Mouse (Mus musculus) heart, embryonic 13.5 days (tissue): ENCODE data around the gene Notch1. TPM values are rescaled to one million over a fixed set of nuclear protein-coding genes. Genes with fewer than 3 reads are reported as not detected.

Experiments
- ATAC-seq: fragments of 200-750 bp; cut with Nextera tagmentation; 2 replicates; pipeline ENCODE4 v1.8.0; 2017; ENCODE audit warnings: moderate TSS enrichment; ENCODE audit not compliant: insufficient number of reproducible peaks, low FRiP score, low TSS enrichment; ENCODE audit errors: extremely low read depth
- H3K27ac ChIP-seq: fragments of 300-500 bp; sonication (generic); replicated peaks from 2 replicates; pipeline ENCODE4 v1.5.1; 2015; ENCODE audit warnings: moderate library complexity, mild to moderate bottlenecking, inconsistent platforms
- H3K27me3 ChIP-seq: fragments of 300-500 bp; sonication (generic); replicated peaks from 2 replicates; pipeline ENCODE4 v1.6.1; 2015; ENCODE audit warnings: mild to moderate bottlenecking, inconsistent platforms
- H3K36me3 ChIP-seq: fragments of 300-500 bp; sonication (generic); 2 replicates; pipeline ENCODE4 v1.6.1; 2015; ENCODE audit warnings: mild to moderate bottlenecking, inconsistent platforms
- H3K4me1 ChIP-seq: fragments of 300-500 bp; sonication (generic); 2 replicates; pipeline ENCODE4 v1.6.1; 2015; ENCODE audit warnings: inconsistent platforms
- H3K4me2 ChIP-seq: fragments of 300-500 bp; sonication (generic); 2 replicates; pipeline ENCODE4 v1.6.1; 2015; ENCODE audit warnings: inconsistent platforms, mild to moderate bottlenecking, moderate library complexity
- H3K4me3 ChIP-seq: fragments of 300-500 bp; sonication (generic); 2 replicates; pipeline ENCODE4 v1.5.1; 2015; ENCODE audit warnings: moderate library complexity, mild to moderate bottlenecking, inconsistent platforms
- H3K9ac ChIP-seq: fragments of 300-500 bp; sonication (generic); 2 replicates; pipeline ENCODE4 v1.6.1; 2015; ENCODE audit warnings: inconsistent platforms, mild to moderate bottlenecking, moderate library complexity
- H3K9me3 ChIP-seq: fragments of 300-500 bp; sonication (generic); 2 replicates; pipeline ENCODE4 v1.6.1; 2016; ENCODE audit warnings: inconsistent platforms
- WGBS: fragments of 180-500 bp; shearing (Covaris S2); methylation state at CpG from one replicate; pipeline ENCODE4 v1.1.7; 2015; ENCODE audit warnings: mixed read lengths; 5-methylcytosine and 5-hydroxymethylcytosine counted together
- polyA plus RNA-seq: library from polyadenylated mRNA; unstranded; fragments of >200 nt; fragmentation: Nextera tagmentation; extraction: Ambion mirVana; gene quantifications from 2 replicates; pipeline ENCODE4 v1.2.1, GENCODE M21; 2015

Notch1 gene
- 11.4 and 12.1 TPM in 2 replicates for polyA plus RNA-seq

DNA sequence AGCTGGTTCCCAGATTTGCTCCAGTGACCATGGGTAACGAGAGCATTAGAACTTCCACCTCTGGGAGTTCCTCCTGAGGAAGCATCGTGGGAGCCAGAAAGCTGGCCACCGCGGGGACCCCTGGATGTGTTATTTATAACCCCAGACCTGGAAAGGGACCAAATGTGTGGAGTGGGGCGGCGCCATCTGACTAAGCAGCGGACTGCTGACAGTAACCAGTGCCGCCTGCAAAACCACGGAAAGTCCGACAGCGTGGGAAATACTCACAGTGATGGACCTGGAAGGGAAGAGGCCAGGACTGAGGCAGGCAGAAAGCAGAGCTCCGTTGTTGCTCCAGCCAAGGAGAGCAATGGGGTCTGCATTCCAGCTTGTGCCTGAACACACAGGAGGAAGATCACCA lies at the start of gene Notch1:
Gene Notch1, minus strand, starts transcription at position 389 of the 400 bp plus-strand sequence.
- ATAC-seq: peak; percentile 61; the same call in 1 of the 2 replicates
- 8% methylated on average over 12 of the region's 12 CpGs for WGBS
- H3K4me2 ChIP-seq: peak within 1 kb of the TSS; percentile 60
- peaks cover 35% of the 10 kb centered on the region for H3K4me1 ChIP-seq
- H3K9me3 ChIP-seq: no peaks in the 10 kb centered on the region
- H3K27ac ChIP-seq: peak within 1 kb of the TSS; percentile 76
- peak within 1 kb of the TSS; percentile 25 for H3K4me3 ChIP-seq
- peak within 1 kb of the TSS; percentile 61 for H3K9ac ChIP-seq
- no peaks in the 10 kb centered on the region for H3K36me3 ChIP-seq
- no peaks in the 10 kb centered on the region for H3K27me3 ChIP-seq

DNA sequence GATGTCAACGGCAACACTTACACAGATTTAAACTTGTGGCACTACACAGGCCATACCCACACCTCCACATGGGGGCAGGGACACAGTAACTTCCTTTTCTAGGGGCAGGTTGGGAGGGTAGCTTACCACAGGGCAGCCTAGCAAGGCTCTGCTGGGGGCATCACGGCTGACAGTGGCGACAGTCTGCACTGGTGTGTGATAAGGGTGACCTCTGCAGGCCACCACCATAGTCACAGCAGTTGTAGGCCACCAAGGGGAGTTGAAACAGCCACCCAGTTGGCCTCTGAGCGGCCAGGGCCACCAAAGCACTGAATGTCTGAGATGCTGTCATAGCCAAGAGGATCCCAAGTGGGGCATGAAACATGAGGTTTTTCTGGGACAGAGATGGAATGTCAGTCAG lies 49.8 kb upstream of the Notch1 start:
- ATAC-seq: no peak
- WGBS: 10% methylated on average over 4 of the region's 4 CpGs
- H3K9me3 ChIP-seq: no peaks in the 10 kb centered on the region

GRCm38 (mm10) chr2:26561351-26562016 lies 45.0 kb upstream of the Notch1 start:
- Histone ChIP-seq H3K4me1 (peaks cover 23% of the 10 kb centered on the region), H3K4me2 (no peak overlapping the region), H3K4me3 (no peak overlapping the region), H3K9me3 (no peaks in the 10 kb centered on the region), H3K9ac (0 out of 2 replicates have a peak overlapping the region, but pooled peaks have one; percentile 16), H3K27ac (no peak overlapping the region), H3K27me3 (no peaks in the 10 kb centered on the region), H3K36me3 (no peaks in the 10 kb centered on the region)
- WGBS: 40% methylated on average over 6 of the region's 6 CpGs
- ATAC-seq: 0 out of 2 replicates have a peak, but pooled peaks have one; percentile 3

More for the DNA sequence above, 49.8 kb upstream of the Notch1 start:
- Histone ChIP-seq H3K27ac (no peak overlapping the region), H3K27me3 (no peaks in the 10 kb centered on the region), H3K36me3 (no peaks in the 10 kb centered on the region), H3K9ac (no peak overlapping the region), H3K4me2 (no peak overlapping the region), H3K4me3 (no peak overlapping the region), H3K4me1 (peaks cover 27% of the 10 kb centered on the region)

GRCm38 (mm10) chr2:26560506-26560905 lies 44.0 kb upstream of the Notch1 start:
- Histone ChIP-seq H3K4me3 (no peak overlapping the region), H3K27me3 (no peaks in the 10 kb centered on the region), H3K4me1 (peaks cover 27% of the 10 kb centered on the region), H3K27ac (no peak overlapping the region), H3K36me3 (no peaks in the 10 kb centered on the region), H3K9me3 (no peaks in the 10 kb centered on the region), H3K4me2 (no peak overlapping the region), H3K9ac (no peak overlapping the region)
- 69% methylated on average over 5 of the region's 5 CpGs for WGBS
- ATAC-seq: no peak

- ATAC-seq: no peak
Measured at GRCm38 (mm10) chr2:26556535-26556993, 40.1 kb upstream of the Notch1 start.

GRCm38 (mm10) chr2:26555076-26555475 lies 38.6 kb upstream of the Notch1 start:
- Histone ChIP-seq H3K36me3 (no peaks in the 10 kb centered on the region), H3K9ac (no peak overlapping the region), H3K27me3 (no peaks in the 10 kb centered on the region), H3K4me3 (no peak overlapping the region), H3K4me1 (peaks cover 47% of the 10 kb centered on the region), H3K9me3 (no peaks in the 10 kb centered on the region), H3K4me2 (no peak overlapping the region), H3K27ac (no peak overlapping the region)
- ATAC-seq: no peak
- WGBS: 60% methylated on average over 4 of the region's 4 CpGs

More at GRCm38 (mm10) chr2:26556535-26556993, 40.1 kb upstream of the Notch1 start:
- H3K27ac ChIP-seq: peak overlapping the region; percentile 51
- H3K27me3 ChIP-seq: no peaks in the 10 kb centered on the region
- H3K9ac ChIP-seq: no peak overlapping the region
- peak overlapping the region; percentile 10; the same call in 1 of the 2 replicates for H3K4me2 ChIP-seq
- WGBS: 11% methylated on average over 4 of the region's 4 CpGs
- H3K9me3 ChIP-seq: no peaks in the 10 kb centered on the region
- no peaks in the 10 kb centered on the region for H3K36me3 ChIP-seq
- H3K4me3 ChIP-seq: no peak overlapping the region
- H3K4me1 ChIP-seq: peaks cover 40% of the 10 kb centered on the region

DNA sequence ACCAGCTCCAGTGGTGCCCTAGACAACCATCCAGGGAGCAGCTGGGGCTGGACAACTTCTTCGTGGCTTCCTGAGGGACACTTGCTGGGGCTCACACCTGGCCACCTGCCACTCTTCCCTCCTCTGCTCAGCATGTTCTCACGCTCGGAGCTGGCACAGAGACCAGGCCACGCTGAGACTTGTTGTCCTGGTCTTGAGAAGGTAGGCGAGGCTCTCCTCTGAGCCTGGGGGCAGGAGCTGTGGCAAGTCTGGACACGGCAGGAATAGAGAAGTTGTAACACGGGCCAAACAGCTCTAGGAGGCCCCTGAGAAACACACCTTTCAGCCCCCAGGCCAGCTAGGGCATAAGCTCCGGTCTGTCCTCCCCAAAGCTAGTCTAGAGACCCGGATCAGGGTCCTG lies 37.4 kb upstream of the Notch1 start:
- no peak overlapping the region for H3K27ac ChIP-seq
- H3K4me1 ChIP-seq: peaks cover 56% of the 10 kb centered on the region
- H3K9ac ChIP-seq: no peak overlapping the region
- no peaks in the 10 kb centered on the region for H3K27me3 ChIP-seq
- H3K4me2 ChIP-seq: no peak overlapping the region
- ATAC-seq: no peak
- WGBS: 79% methylated on average over 9 of the region's 9 CpGs
- no peak overlapping the region for H3K4me3 ChIP-seq
- no peaks in the 10 kb centered on the region for H3K36me3 ChIP-seq
- no peaks in the 10 kb centered on the region for H3K9me3 ChIP-seq

- no peaks in the 10 kb centered on the region for H3K36me3 ChIP-seq
- H3K4me2 ChIP-seq: no peak overlapping the region
- H3K4me3 ChIP-seq: no peak overlapping the region
- no peaks in the 10 kb centered on the region for H3K9me3 ChIP-seq
- no peak overlapping the region for H3K27ac ChIP-seq
- peaks cover 59% of the 10 kb centered on the region for H3K4me1 ChIP-seq
- H3K9ac ChIP-seq: no peak overlapping the region
- 79% methylated on average over 2 of the region's 2 CpGs for WGBS
- no peak for ATAC-seq
- H3K27me3 ChIP-seq: no peaks in the 10 kb centered on the region
Measured at GRCm38 (mm10) chr2:26552066-26552465, 35.6 kb upstream of the Notch1 start.

DNA sequence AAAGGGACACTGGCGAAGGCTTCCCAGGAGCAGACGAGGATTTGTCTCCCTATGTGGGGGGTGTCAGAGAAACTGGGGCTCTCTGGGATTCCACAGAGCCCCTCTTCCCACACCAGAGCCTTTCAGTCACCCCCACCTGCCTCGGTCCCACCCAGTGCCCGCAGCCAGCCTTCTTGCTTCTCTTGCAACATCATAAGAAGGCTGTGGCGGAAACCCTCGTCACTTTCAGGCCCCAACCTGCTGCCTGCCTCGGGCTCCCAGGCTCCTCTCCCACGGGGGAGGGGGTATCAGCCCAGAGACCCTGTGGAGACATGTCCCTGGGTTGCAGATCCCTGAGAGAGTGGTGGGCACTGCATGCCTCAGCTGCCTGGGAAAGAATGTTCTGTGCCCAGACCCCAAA lies 35.0 kb upstream of the Notch1 start:
- Histone ChIP-seq H3K4me3 (no peak overlapping the region), H3K9me3 (no peaks in the 10 kb centered on the region), H3K9ac (no peak overlapping the region), H3K4me2 (no peak overlapping the region), H3K4me1 (peaks cover 55% of the 10 kb centered on the region), H3K36me3 (no peaks in the 10 kb centered on the region), H3K27ac (peak overlapping the region; percentile 25; the same call in 1 of the 2 replicates), H3K27me3 (no peaks in the 10 kb centered on the region)
- WGBS: 72% methylated on average over 8 of the region's 8 CpGs
- no peak for ATAC-seq

- Histone ChIP-seq H3K27me3 (no peaks in the 10 kb centered on the region), H3K4me3 (no peak overlapping the region), H3K9ac (no peak overlapping the region), H3K27ac (peak overlapping the region; percentile 25; the same call in 1 of the 2 replicates), H3K4me1 (peaks cover 49% of the 10 kb centered on the region), H3K9me3 (no peaks in the 10 kb centered on the region), H3K4me2 (no peak overlapping the region), H3K36me3 (no peaks in the 10 kb centered on the region)
- WGBS: 36% methylated on average over 3 of the region's 3 CpGs
- ATAC-seq: no peak
Measured at GRCm38 (mm10) chr2:26550777-26551176, 34.3 kb upstream of the Notch1 start.

GRCm38 (mm10) chr2:26550205-26550604 lies 33.7 kb upstream of the Notch1 start:
- no peak for ATAC-seq
- Histone ChIP-seq H3K36me3 (no peaks in the 10 kb centered on the region), H3K9ac (0 out of 2 replicates have a peak overlapping the region, but pooled peaks have one; percentile 1), H3K4me1 (peaks cover 43% of the 10 kb centered on the region), H3K27ac (peak overlapping the region; percentile 22; the same call in 1 of the 2 replicates), H3K4me3 (no peak overlapping the region), H3K4me2 (no peak overlapping the region), H3K9me3 (no peaks in the 10 kb centered on the region), H3K27me3 (no peaks in the 10 kb centered on the region)
- WGBS: 37% methylated on average over 3 of the region's 3 CpGs
